Mouse (Mus musculus) heart, embryonic 16.5 days (tissue): ENCODE data around the gene Tmem255b. TPM values are rescaled to one million over a fixed set of nuclear protein-coding genes. Genes with fewer than 3 reads are reported as not detected.
A peak's percentile ranks its signal among the peaks of the same experiment; 100 is the strongest.

Experiments
- ATAC-seq: fragments of 200-750 bp; cut with Nextera tagmentation; replicated peaks from 2 replicates; pipeline ENCODE4 v1.8.0; 2017; ENCODE audit warnings: moderate number of reproducible peaks; ENCODE audit not compliant: insufficient read depth, low FRiP score; ENCODE audit errors: extremely low read depth
- H3K27ac ChIP-seq: fragments of 300-500 bp; sonication (generic); 2 replicates; pipeline ENCODE4 v1.5.1; 2014; ENCODE audit warnings: mild to moderate bottlenecking, low read length, control low read depth, moderate library complexity
- H3K27me3 ChIP-seq: fragments of 300-500 bp; sonication (generic); 2 replicates; pipeline ENCODE4 v1.6.1; 2014; ENCODE audit warnings: low read length, mixed read lengths; ENCODE audit not compliant: control insufficient read depth, insufficient read depth
- H3K36me3 ChIP-seq: fragments of 300-500 bp; sonication (generic); 2 replicates; pipeline ENCODE4 v1.6.1; 2014; ENCODE audit not compliant: control insufficient read depth, insufficient read depth
- H3K4me1 ChIP-seq: fragments of 300-500 bp; sonication (generic); 2 replicates; pipeline ENCODE4 v1.6.1; 2014; ENCODE audit warnings: low read length, mixed read lengths; ENCODE audit not compliant: control insufficient read depth, insufficient read depth
- H3K4me2 ChIP-seq: fragments of 300-500 bp; sonication (generic); 2 replicates; pipeline ENCODE4 v1.6.1; 2014; ENCODE audit warnings: low read depth, mild to moderate bottlenecking, control low read depth, low read length
- H3K4me3 ChIP-seq: fragments of 300-500 bp; sonication (generic); 2 replicates; pipeline ENCODE4 v1.5.1; 2014; ENCODE audit warnings: mild to moderate bottlenecking, control low read depth, low read length
- H3K9ac ChIP-seq: fragments of 300-500 bp; sonication (generic); 2 replicates; pipeline ENCODE4 v1.6.1; 2014; ENCODE audit warnings: low read length, control low read depth
- H3K9me3 ChIP-seq: fragments of 300-500 bp; sonication (generic); replicated peaks from 2 replicates; pipeline ENCODE4 v1.6.1; 2016; ENCODE audit warnings: low read length; ENCODE audit not compliant: control insufficient read depth
- WGBS: fragments of 180-500 bp; shearing (Covaris S2); extraction: QIAGEN DNeasy Blood & Tissue Kit; methylation state at CpG from one replicate; pipeline ENCODE4 v1.1.7; 2014; 5-methylcytosine and 5-hydroxymethylcytosine counted together
- polyA plus RNA-seq: library from polyadenylated mRNA; unstranded; fragments of >200 nt; fragmentation: Nextera tagmentation; extraction: Ambion mirVana; gene quantifications from 2 replicates; pipeline ENCODE4 v1.2.1, GENCODE M21; 2015

Tmem255b gene
- polyA plus RNA-seq, 1 experiment from 2014 or later, result 3.1 TPM

DNA sequence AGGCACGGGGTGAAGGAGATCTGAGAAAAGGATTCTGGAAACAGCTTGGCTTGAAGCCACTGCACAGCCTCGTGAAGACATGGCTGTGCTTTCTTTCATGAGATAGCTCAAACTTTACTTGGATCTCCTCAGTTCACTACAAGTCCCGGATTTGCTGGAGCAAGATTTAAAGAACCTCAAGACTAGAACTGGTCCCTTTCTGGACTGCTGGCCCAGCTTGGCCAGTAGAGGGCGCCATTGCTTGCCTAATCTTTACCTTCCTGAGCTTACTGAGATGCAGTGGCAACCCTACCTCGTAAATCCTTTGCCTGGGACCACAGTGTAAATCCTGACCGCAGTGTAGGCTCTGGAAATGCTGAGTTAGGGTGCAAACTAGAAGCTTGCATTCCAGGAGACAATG lies 23.4 kb upstream of the Tmem255b start:
- 28% methylated on average over 6 of the region's 6 CpGs for WGBS
- ATAC-seq, result no peak

DNA sequence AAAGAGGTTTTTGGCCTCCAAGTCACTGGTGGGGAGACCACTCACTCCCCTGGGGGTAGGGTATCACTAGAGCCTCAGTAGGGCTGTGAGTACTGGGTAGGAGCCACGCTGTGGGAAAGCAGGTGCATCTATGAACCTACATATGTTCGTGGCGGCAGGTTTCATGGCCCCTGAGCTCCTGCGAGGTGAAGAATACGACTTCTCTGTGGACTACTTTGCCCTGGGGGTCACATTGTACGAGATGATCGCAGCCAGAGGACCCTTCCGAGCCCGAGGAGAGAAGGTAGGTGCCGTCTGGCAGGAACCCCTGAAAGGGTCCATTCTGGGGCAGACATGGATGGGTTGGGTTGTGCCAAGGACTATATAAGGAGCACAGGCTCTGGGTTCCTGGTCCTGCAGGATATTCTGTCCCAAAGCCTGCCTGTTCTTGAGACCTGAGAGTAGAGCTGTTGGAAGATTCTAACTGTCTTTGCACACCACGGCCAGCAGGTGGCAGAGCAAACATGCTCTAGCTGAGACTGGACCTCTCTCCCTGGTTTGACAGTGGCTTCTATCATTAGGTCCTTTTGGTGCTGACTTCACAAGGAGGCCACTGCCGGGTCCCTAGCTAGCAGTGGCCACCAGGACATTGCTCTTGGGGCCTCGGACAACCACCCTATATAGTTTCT lies 22.0 kb upstream of the Tmem255b start:
- Histone ChIP-seq H3K4me1 (no peaks in the 10 kb centered on the region), H3K9ac (no peak overlapping the region), H3K27me3 (no peaks in the 10 kb centered on the region), H3K9me3 (no peaks in the 10 kb centered on the region), H3K36me3 (no peaks in the 10 kb centered on the region), H3K4me2 (no peak overlapping the region), H3K4me3 (no peak overlapping the region), H3K27ac (no peak overlapping the region)
- ATAC-seq, result 0 out of 2 replicates have a peak, but pooled peaks have one; percentile 30
- WGBS, result 58% methylated on average over 13 of the region's 13 CpGs

More for the DNA sequence above, 23.4 kb upstream of the Tmem255b start:
- Histone ChIP-seq H3K27me3 (no peaks in the 10 kb centered on the region), H3K27ac (no peak overlapping the region), H3K36me3 (no peaks in the 10 kb centered on the region), H3K9me3 (no peaks in the 10 kb centered on the region), H3K4me2 (no peak overlapping the region), H3K4me3 (no peak overlapping the region), H3K4me1 (no peaks in the 10 kb centered on the region), H3K9ac (no peak overlapping the region)

DNA sequence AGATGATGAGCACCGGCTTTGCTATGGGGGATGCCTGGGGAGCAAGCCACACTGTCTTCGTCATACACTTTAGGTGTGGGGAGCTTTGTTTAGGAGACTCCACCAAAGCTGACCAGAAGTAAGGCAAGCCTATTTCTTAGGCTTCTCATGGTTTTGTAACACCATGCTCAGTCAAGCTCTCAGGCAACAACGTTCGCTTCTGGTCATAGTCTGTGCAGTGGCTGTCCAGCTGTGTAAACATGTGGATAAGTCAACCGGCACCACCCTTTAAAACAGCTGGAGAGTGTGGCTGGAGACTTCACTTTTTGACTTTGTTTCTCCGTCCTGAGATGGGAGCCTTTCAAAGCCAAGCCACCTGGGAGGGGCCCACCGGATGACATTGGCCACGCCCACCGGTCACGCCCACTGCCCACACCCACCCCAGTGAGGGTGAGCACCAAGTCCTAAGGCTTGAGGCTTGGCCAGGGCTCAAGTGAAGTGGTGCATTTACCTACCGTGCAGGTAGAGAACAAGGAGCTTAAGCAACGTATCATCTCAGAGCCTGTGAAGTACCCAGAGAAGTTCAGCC lies 21.1 kb upstream of the Tmem255b start:
- 49% methylated on average over 12 of the region's 12 CpGs for WGBS
- H3K4me1 ChIP-seq, result no peaks in the 10 kb centered on the region
- H3K36me3 ChIP-seq, result no peaks in the 10 kb centered on the region
- H3K27ac ChIP-seq, result no peak overlapping the region
- H3K4me3 ChIP-seq, result no peak overlapping the region
- H3K9me3 ChIP-seq, result no peaks in the 10 kb centered on the region
- no peak overlapping the region for H3K4me2 ChIP-seq
- H3K27me3 ChIP-seq, result no peaks in the 10 kb centered on the region
- no peak for ATAC-seq
- no peak overlapping the region for H3K9ac ChIP-seq

DNA sequence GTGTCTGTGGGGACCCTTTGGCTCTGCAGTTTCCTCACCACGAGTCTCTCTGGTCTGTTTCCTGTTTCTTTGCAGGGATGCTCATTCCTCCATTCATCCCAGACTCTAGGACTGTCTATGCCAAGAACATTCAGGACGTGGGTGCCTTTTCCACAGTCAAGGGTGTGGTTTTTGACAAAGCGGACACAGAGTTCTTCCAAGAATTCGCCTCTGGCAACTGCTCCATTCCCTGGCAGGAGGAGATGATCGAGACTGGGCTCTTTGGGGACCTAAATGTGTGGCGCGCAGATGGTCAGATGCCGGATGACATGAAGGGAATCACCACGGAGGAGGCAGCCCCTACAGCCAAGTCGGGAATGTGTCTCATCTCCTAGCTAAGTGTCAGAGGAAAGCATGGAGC lies 19.1 kb upstream of the Tmem255b start:
- Histone ChIP-seq H3K4me3 (no peak overlapping the region), H3K4me2 (no peak overlapping the region), H3K9me3 (no peaks in the 10 kb centered on the region), H3K27ac (no peak overlapping the region), H3K36me3 (no peaks in the 10 kb centered on the region), H3K9ac (no peak overlapping the region), H3K4me1 (no peaks in the 10 kb centered on the region), H3K27me3 (no peaks in the 10 kb centered on the region)
- ATAC-seq, result no peak
- 65% methylated on average over 10 of the region's 10 CpGs for WGBS

DNA sequence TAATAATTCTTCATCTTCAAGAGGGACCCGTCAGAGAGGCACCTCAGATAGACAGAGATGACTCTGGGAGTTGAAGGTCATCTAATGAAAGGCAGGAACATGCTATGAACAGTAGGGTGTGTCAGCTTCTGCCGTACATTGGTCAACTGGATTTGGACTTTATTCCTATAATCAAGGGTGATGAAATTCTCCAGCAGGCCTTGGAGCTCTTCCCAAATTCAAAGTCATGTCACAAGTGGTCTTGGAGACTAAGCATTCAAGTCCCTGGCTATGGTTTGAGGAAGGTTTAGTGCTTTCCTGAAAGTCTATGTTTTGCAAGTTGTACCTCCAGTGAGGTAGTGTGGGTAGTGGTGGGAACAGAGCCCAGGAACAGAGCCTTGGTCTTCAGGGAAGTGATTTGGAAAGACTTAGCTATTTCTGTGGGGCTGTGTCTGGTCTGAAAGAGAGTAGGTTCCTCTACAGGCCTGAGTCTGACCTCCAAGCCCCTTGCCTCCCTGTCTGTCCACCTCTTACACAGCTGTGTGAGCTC lies 15.8 kb upstream of the Tmem255b start:
- Histone ChIP-seq H3K27ac (no peak overlapping the region), H3K9me3 (0 out of 2 replicates have a peak, but pooled peaks cover 3% of the 10 kb centered on the region), H3K9ac (no peak overlapping the region), H3K4me2 (no peak overlapping the region), H3K36me3 (no peaks in the 10 kb centered on the region), H3K4me3 (no peak overlapping the region), H3K4me1 (no peaks in the 10 kb centered on the region), H3K27me3 (no peaks in the 10 kb centered on the region)
- no peak for ATAC-seq
- WGBS, result 66% methylated on average over 2 of the region's 2 CpGs

DNA sequence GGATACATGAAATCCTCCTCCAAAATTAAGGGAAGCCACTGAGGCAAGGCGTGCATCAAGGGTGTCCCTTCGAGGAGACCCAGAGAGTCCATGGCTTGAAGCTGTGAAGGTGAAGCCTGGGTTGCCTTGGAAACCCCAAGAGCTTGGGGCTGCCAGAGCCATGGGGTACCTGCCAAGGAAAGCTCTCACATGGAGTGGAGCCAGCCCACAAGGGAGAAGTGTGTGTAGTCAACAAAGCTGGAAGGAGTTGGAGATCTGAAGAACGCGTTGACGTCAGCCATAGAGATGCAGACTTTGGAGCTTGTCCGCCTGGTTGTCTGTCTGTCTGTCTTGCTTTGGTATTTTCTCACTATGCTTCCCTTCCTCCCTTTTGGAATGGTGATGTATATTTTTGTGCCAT lies 14.0 kb upstream of the Tmem255b start:
- Histone ChIP-seq H3K9me3 (0 out of 2 replicates have a peak, but pooled peaks cover 3% of the 10 kb centered on the region), H3K9ac (no peak overlapping the region), H3K36me3 (no peaks in the 10 kb centered on the region), H3K4me1 (no peaks in the 10 kb centered on the region), H3K27me3 (no peaks in the 10 kb centered on the region), H3K27ac (no peak overlapping the region), H3K4me2 (no peak overlapping the region), H3K4me3 (no peak overlapping the region)
- ATAC-seq, result no peak
- WGBS, result 86% methylated on average over 6 of the region's 6 CpGs

DNA sequence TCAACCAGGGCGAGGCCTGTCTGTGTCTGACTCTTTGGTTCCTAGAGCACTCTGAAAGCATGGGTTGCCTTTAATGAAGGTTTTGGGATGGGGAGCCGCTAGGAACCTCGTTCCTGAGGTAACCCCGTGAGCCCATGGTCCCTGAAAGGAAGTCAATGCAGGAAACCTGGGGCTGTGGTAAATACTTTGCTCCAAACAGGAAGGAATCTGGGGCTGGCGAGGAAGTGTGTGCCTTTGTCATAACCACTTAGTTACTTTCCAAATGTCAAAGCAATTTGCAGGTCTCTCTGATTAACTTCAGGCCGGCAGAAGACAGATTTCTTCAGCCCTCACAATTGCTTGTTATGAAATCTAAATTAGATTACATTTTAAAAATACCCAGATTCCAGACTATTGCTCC lies 7.6 kb upstream of the Tmem255b start:
- H3K9me3 ChIP-seq, result 0 out of 2 replicates have a peak, but pooled peaks cover 3% of the 10 kb centered on the region
- 65% methylated on average over 6 of the region's 6 CpGs for WGBS
- H3K27me3 ChIP-seq, result no peaks in the 10 kb centered on the region
- H3K27ac ChIP-seq, result no peak overlapping the region
- no peak overlapping the region for H3K9ac ChIP-seq
- H3K36me3 ChIP-seq, result no peaks in the 10 kb centered on the region
- no peak overlapping the region for H3K4me2 ChIP-seq
- no peak overlapping the region for H3K4me3 ChIP-seq
- ATAC-seq, result no peak
- no peaks in the 10 kb centered on the region for H3K4me1 ChIP-seq

DNA sequence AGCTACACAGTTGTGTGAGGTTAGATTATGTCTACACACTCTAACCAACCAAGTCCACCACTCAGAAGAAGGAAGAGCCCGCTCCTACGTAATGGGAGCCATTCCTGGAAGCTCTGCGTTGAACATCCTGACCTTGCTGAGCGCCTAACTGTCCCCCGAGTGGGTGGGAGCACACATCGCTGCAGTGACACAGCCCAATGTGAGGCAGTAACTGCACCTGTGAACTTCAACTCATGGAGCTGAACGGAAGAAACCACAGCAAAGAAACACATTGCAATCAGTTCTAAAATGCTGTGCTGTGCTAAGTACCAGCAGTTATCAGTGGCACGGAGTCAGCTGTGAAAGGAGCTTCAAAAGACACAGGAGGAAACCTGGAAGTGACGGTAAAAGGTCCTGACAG lies 6.8 kb upstream of the Tmem255b start:
- Histone ChIP-seq H3K4me1 (no peaks in the 10 kb centered on the region), H3K9me3 (no peaks in the 10 kb centered on the region), H3K4me3 (no peak overlapping the region), H3K27me3 (no peaks in the 10 kb centered on the region), H3K27ac (no peak overlapping the region), H3K9ac (no peak overlapping the region), H3K4me2 (no peak overlapping the region), H3K36me3 (no peaks in the 10 kb centered on the region)
- peak; percentile 53; the same call in 1 of the 2 replicates for ATAC-seq
- 70% methylated on average over 9 of the region's 9 CpGs for WGBS

DNA sequence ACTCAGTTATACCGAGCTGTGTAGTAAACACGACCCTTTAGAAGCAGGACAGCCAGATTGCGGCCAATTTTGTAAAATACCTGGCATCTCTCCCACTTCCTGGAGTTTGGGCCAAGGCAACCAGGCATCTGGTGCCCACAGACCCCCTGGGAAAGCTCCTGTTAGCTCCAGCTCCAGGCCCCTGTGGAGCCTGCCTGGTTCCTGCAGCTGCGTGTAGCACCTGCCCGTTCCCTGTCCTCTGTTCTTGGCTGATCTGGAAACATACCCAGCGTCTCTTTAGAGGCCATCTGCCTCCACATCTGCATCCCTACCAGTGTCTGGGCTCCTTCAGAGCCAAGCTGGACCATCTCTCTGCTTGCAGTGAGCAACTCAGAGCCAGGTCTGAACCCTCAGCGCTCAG lies 4.6 kb upstream of the Tmem255b start:
- Histone ChIP-seq H3K36me3 (no peaks in the 10 kb centered on the region), H3K4me1 (no peaks in the 10 kb centered on the region), H3K9me3 (no peaks in the 10 kb centered on the region), H3K27ac (no peak overlapping the region), H3K4me3 (no peak overlapping the region), H3K9ac (no peak overlapping the region), H3K4me2 (no peak overlapping the region), H3K27me3 (peaks cover 12% of the 10 kb centered on the region)
- no peak for ATAC-seq
- 71% methylated on average over 7 of the region's 7 CpGs for WGBS
